In the genomic region with DNA sequence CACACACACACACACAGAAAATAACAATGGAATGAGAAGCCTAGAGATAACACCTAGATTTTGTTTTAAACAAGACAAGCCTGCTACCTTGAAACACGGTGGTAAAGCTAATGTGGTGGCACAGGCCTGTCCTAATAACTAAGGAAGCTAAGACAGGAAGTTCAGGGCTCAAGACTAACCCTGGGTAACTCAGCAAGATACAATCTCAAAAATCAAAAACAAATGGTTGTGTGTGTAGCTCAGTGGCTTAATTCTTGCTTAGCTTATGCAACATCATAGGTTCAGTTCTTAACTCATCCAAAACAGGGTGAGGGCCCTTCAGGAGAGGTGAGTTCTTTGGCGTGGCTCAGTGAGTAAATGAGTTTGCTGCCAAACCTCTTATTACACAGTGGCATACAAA, we compare ENCODE assay signal across 10 mouse cellular contexts.
"Had no signal": no experiment of that assay in that cellular context is flagged by ENCODE, and none has a peak within 500 bp of the region (broad histone marks: within the 10 kb centered on the region; RNA-seq: fewer than 3 reads in every experiment).

No protein-coding gene starts in this region.

- DNase-seq: lung, adult 18-20 months; lung, embryonic 14.5 days; lung, postnatal 10 days; lung, postnatal 4 days; midbrain, embryonic 14.5 days; right cerebral cortex, postnatal 14 days; thymus, adult 18-20 months; thymus, postnatal 14 days; thymus, postnatal 36 days had no signal

- ATAC-seq: midbrain, embryonic 16.5 days had no signal
